Mouse (Mus musculus): ENCODE data around the gene Hltf. TPM values are rescaled to one million over a fixed set of nuclear protein-coding genes. Genes with fewer than 3 reads are reported as not detected.
"Not testable (repeated sequence)": the region's sequence is repeated elsewhere in the genome, so short reads cannot be mapped to it uniquely, and the experiment has no call there.

Hltf gene
- polyA plus RNA-seq (2014; fragmentation: Nextera tagmentation; extraction: Ambion mirVana): 22.0 and 25.9 TPM in 2 replicates

- Histone ChIP-seq H3K9ac (ENCODE audit: low read length) (peak within 1 kb of the TSS; percentile 59), H3K9me3 (ENCODE audit: control insufficient read depth, low read length) (no peaks in the 10 kb centered on the region), H3K4me2 (ENCODE audit: low read depth, low read length, severe bottlenecking) (peak within 1 kb of the TSS; percentile 63), H3K4me1 (replicated peaks; ENCODE audit: control insufficient read depth, insufficient read depth, low read length) (peaks cover 3% of the 10 kb centered on the region; the same call in 1 of the 2 replicates), H3K36me3 (ENCODE audit: control insufficient read depth, insufficient read depth, low read length) (no peaks in the 10 kb centered on the region), H3K27me3 (ENCODE audit: control insufficient read depth, insufficient read depth, low read length) (no peaks in the 10 kb centered on the region), H3K27ac (ENCODE audit: low read depth, low read length) (no peak within 1 kb of the TSS), H3K4me3 (ENCODE audit: low read depth, low read length) (peak within 1 kb of the TSS; percentile 53)
- WGBS: under 1% methylated on average over 47 of the region's 54 CpGs
- peak; percentile 100 for ATAC-seq (replicated peaks; ENCODE audit: low FRiP score)
- DNase-seq (ENCODE audit: low spot score): peak; percentile 93
Observed at GRCm38 (mm10) chr3:20057306-20058196, at the start of gene Hltf. TSS of gene Hltf (plus strand) at chr3:20057811.

GRCm38 (mm10) chr3:20010464-20010863, 47.1 kb upstream of the Hltf start:
- H3K27ac ChIP-seq (ENCODE audit: low read depth, low read length): no peak overlapping the region
- no peaks in the 10 kb centered on the region for H3K4me1 ChIP-seq (replicated peaks; ENCODE audit: control insufficient read depth, insufficient read depth, low read length)
- no peaks in the 10 kb centered on the region; the same call in 1 of the 2 replicates for H3K36me3 ChIP-seq (ENCODE audit: control insufficient read depth, insufficient read depth, low read length)
- no peak for DNase-seq (ENCODE audit: low spot score)
- H3K9me3 ChIP-seq (ENCODE audit: control insufficient read depth, low read length): no peaks in the 10 kb centered on the region
- no peak overlapping the region for H3K4me2 ChIP-seq (ENCODE audit: low read depth, low read length, severe bottlenecking)
- no peak overlapping the region for H3K4me3 ChIP-seq (ENCODE audit: low read depth, low read length)
- ATAC-seq (replicated peaks; ENCODE audit: low FRiP score): no peak
- 86% methylated on average over 9 of the region's 9 CpGs for WGBS
- H3K9ac ChIP-seq (ENCODE audit: low read length): no peak overlapping the region
- no peaks in the 10 kb centered on the region for H3K27me3 ChIP-seq (ENCODE audit: control insufficient read depth, insufficient read depth, low read length)

GRCm38 (mm10) chr3:20010905-20011304, 46.7 kb upstream of the Hltf start:
- H3K27me3 ChIP-seq (ENCODE audit: control insufficient read depth, insufficient read depth, low read length); DNase-seq (ENCODE audit: low spot score); H3K4me1 ChIP-seq (replicated peaks; ENCODE audit: control insufficient read depth, insufficient read depth, low read length); H3K9me3 ChIP-seq (ENCODE audit: control insufficient read depth, low read length); ATAC-seq (replicated peaks; ENCODE audit: low FRiP score); H3K36me3 ChIP-seq (ENCODE audit: control insufficient read depth, insufficient read depth, low read length); H3K4me3 ChIP-seq (ENCODE audit: low read depth, low read length); H3K9ac ChIP-seq (ENCODE audit: low read length); H3K27ac ChIP-seq (ENCODE audit: low read depth, low read length); H3K4me2 ChIP-seq (ENCODE audit: low read depth, low read length, severe bottlenecking): not testable (repeated sequence)
- WGBS: 81% methylated on average over 7 of the region's 7 CpGs

- Histone ChIP-seq H3K4me3 (ENCODE audit: low read depth, low read length) (no peak overlapping the region), H3K27ac (ENCODE audit: low read depth, low read length) (no peak overlapping the region), H3K36me3 (ENCODE audit: control insufficient read depth, insufficient read depth, low read length) (no peaks in the 10 kb centered on the region; the same call in 1 of the 2 replicates), H3K9me3 (ENCODE audit: control insufficient read depth, low read length) (no peaks in the 10 kb centered on the region), H3K4me1 (replicated peaks; ENCODE audit: control insufficient read depth, insufficient read depth, low read length) (no peaks in the 10 kb centered on the region), H3K27me3 (ENCODE audit: control insufficient read depth, insufficient read depth, low read length) (no peaks in the 10 kb centered on the region), H3K4me2 (ENCODE audit: low read depth, low read length, severe bottlenecking) (no peak overlapping the region), H3K9ac (ENCODE audit: low read length) (no peak overlapping the region)
- DNase-seq (ENCODE audit: low spot score) (no peak), ATAC-seq (replicated peaks; ENCODE audit: low FRiP score) (no peak)
- WGBS: 93% methylated on average over 2 of the region's 2 CpGs
Observed at GRCm38 (mm10) chr3:20014454-20014853, 43.2 kb upstream of the Hltf start.

- Histone ChIP-seq H3K36me3 (ENCODE audit: control insufficient read depth, insufficient read depth, low read length) (no peaks in the 10 kb centered on the region), H3K4me3 (ENCODE audit: low read depth, low read length) (no peak overlapping the region), H3K27ac (ENCODE audit: low read depth, low read length) (no peak overlapping the region), H3K4me1 (replicated peaks; ENCODE audit: control insufficient read depth, insufficient read depth, low read length) (no peaks in the 10 kb centered on the region), H3K9me3 (ENCODE audit: control insufficient read depth, low read length) (no peaks in the 10 kb centered on the region), H3K4me2 (ENCODE audit: low read depth, low read length, severe bottlenecking) (no peak overlapping the region), H3K9ac (ENCODE audit: low read length) (no peak overlapping the region), H3K27me3 (ENCODE audit: control insufficient read depth, insufficient read depth, low read length) (no peaks in the 10 kb centered on the region)
- DNase-seq (ENCODE audit: low spot score) (no peak), ATAC-seq (replicated peaks; ENCODE audit: low FRiP score) (no peak)
- 91% methylated on average over 8 of the region's 8 CpGs for WGBS
Observed at GRCm38 (mm10) chr3:20018076-20018475, 39.5 kb upstream of the Hltf start.

GRCm38 (mm10) chr3:20023832-20024231, 33.8 kb upstream of the Hltf start:
- Histone ChIP-seq H3K36me3 (ENCODE audit: control insufficient read depth, insufficient read depth, low read length) (no peaks in the 10 kb centered on the region; the same call in 1 of the 2 replicates), H3K27ac (ENCODE audit: low read depth, low read length) (no peak overlapping the region), H3K27me3 (ENCODE audit: control insufficient read depth, insufficient read depth, low read length) (no peaks in the 10 kb centered on the region), H3K9me3 (ENCODE audit: control insufficient read depth, low read length) (no peaks in the 10 kb centered on the region), H3K4me2 (ENCODE audit: low read depth, low read length, severe bottlenecking) (no peak overlapping the region), H3K4me1 (replicated peaks; ENCODE audit: control insufficient read depth, insufficient read depth, low read length) (no peaks in the 10 kb centered on the region), H3K9ac (ENCODE audit: low read length) (no peak overlapping the region), H3K4me3 (ENCODE audit: low read depth, low read length) (no peak overlapping the region)
- DNase-seq (ENCODE audit: low spot score) (no peak), ATAC-seq (replicated peaks; ENCODE audit: low FRiP score) (no peak)
- 67% methylated on average over 1 of the region's 1 CpGs for WGBS

- Histone ChIP-seq H3K9me3 (ENCODE audit: control insufficient read depth, low read length) (no peaks in the 10 kb centered on the region), H3K4me2 (ENCODE audit: low read depth, low read length, severe bottlenecking) (no peak overlapping the region), H3K27me3 (ENCODE audit: control insufficient read depth, insufficient read depth, low read length) (no peaks in the 10 kb centered on the region), H3K4me1 (replicated peaks; ENCODE audit: control insufficient read depth, insufficient read depth, low read length) (no peaks in the 10 kb centered on the region), H3K4me3 (ENCODE audit: low read depth, low read length) (no peak overlapping the region), H3K36me3 (ENCODE audit: control insufficient read depth, insufficient read depth, low read length) (no peaks in the 10 kb centered on the region; the same call in 1 of the 2 replicates), H3K27ac (ENCODE audit: low read depth, low read length) (no peak overlapping the region), H3K9ac (ENCODE audit: low read length) (no peak overlapping the region)
- ATAC-seq (replicated peaks; ENCODE audit: low FRiP score): no peak
- DNase-seq (ENCODE audit: low spot score): no peak
Observed at GRCm38 (mm10) chr3:20026481-20026880, 31.1 kb upstream of the Hltf start.

- Histone ChIP-seq H3K4me1 (replicated peaks; ENCODE audit: control insufficient read depth, insufficient read depth, low read length) (no peaks in the 10 kb centered on the region), H3K4me2 (ENCODE audit: low read depth, low read length, severe bottlenecking) (no peak overlapping the region), H3K9ac (ENCODE audit: low read length) (no peak overlapping the region), H3K27me3 (ENCODE audit: control insufficient read depth, insufficient read depth, low read length) (no peaks in the 10 kb centered on the region), H3K36me3 (ENCODE audit: control insufficient read depth, insufficient read depth, low read length) (no peaks in the 10 kb centered on the region; the same call in 1 of the 2 replicates), H3K9me3 (ENCODE audit: control insufficient read depth, low read length) (no peaks in the 10 kb centered on the region), H3K27ac (ENCODE audit: low read depth, low read length) (no peak overlapping the region), H3K4me3 (ENCODE audit: low read depth, low read length) (no peak overlapping the region)
- ATAC-seq (replicated peaks; ENCODE audit: low FRiP score): no peak
- WGBS: 89% methylated on average over 8 of the region's 8 CpGs
- DNase-seq (ENCODE audit: low spot score): no peak
Observed at GRCm38 (mm10) chr3:20026996-20027689, 30.5 kb upstream of the Hltf start.

Data from forebrain, embryonic 11.5 days (tissue).